Mouse (Mus musculus): Measurements from ENCODE around the gene Slc44a5. TPM values are rescaled to one million over a fixed set of nuclear protein-coding genes. Genes with fewer than 3 reads are reported as not detected.
A peak's percentile ranks its signal among the peaks of the same experiment; 100 is the strongest.

The Slc44a5 gene
- total and polyA plus RNA-seq, 3 experiments, result 0.14 to 0.25 TPM; not detected in 1

DNA sequence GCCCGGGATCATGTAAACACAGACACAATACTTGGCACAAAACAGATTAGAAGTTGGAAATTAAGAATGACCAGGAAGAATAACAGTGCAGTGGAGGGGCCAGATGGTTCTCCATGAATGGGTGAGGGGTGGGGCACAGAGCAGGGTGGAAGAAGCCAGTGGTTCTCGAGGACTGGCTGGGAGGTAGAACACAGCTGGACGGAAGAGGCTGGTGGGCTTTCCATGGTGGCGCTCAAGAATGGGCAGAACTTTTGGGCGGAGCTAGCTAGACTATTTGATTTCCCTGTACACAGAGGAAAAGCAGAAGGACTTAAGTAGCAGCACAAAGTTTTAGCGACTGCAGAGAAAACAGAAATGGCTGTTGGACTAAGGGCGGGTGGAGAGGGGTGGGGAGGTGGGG is 119.2 kb downstream of the Slc44a5 start:
- no peaks in the 10 kb centered on the region for H3K27me3 ChIP-seq (ENCODE audit: control insufficient read depth, insufficient read depth, low read length)
- no peaks in the 10 kb centered on the region for H3K4me1 ChIP-seq (ENCODE audit: control insufficient read depth, insufficient read depth, low read length)
- DNase-seq, result no peak
- H3K36me3 ChIP-seq (ENCODE audit: control insufficient read depth, insufficient read depth, low read length), result no peaks in the 10 kb centered on the region
- no peak overlapping the region for H3K27ac ChIP-seq
- 43% methylated on average over 7 of the region's 7 CpGs for WGBS
- no peak overlapping the region for H3K9ac ChIP-seq (ENCODE audit: low read depth, low read length)
- TF ChIP-seq POLR2A (IDR thresholded peaks at IDR 0.05; ENCODE audit: insufficient read depth, low read depth, low read length) (no peak), EP300 (IDR thresholded peaks at IDR 0.05; ENCODE audit: insufficient read depth, low read depth, low read length) (no peak), CTCF (IDR thresholded peaks at IDR 0.05) (no peak)
- no peak overlapping the region for H3K4me3 ChIP-seq
- H3K79me2 ChIP-seq (replicated peaks; ENCODE audit: control insufficient read depth, insufficient read depth, low read length), result no peaks in the 10 kb centered on the region
- intact Hi-C loops (cut with DNase I), result loop anchor here (10.0 kb wide), 1 partner anchor 132 kb away; no protein-coding TSS in a partner anchor

DNA sequence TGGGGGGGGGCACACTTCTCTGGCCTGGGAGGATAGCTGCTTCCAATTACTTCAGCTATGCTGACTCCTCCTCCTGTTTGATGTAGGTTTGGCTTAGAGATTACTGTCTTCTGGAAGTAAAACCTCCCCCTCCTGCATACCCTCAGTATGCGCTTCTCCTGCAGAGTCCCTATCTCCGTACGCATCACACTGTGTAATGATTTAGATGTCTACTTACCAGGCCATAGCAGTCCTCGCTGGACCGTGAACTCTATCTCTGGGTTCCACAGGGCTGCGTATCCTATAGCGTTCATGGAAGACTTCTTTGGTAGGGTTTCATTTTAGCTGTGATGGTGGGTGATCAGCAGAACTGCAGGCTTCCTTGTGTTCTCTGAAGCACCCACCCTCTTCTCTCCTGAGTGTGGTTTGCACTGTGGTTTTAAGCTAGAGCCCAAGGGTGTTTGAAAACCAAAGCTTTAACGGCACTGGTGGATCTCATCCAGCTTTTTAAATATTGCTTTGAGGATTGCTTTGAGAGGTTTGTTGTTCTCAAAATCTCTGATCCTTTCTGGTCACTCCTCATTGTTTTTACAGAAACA is 120.6 kb downstream of the Slc44a5 start:
- WGBS, result 68% methylated on average over 8 of the region's 8 CpGs
- Histone ChIP-seq H3K4me3 (no peak overlapping the region), H3K4me1 (ENCODE audit: control insufficient read depth, insufficient read depth, low read length) (no peaks in the 10 kb centered on the region), H3K36me3 (ENCODE audit: control insufficient read depth, insufficient read depth, low read length) (no peaks in the 10 kb centered on the region), H3K79me2 (replicated peaks; ENCODE audit: control insufficient read depth, insufficient read depth, low read length) (no peaks in the 10 kb centered on the region), H3K27me3 (ENCODE audit: control insufficient read depth, insufficient read depth, low read length) (no peaks in the 10 kb centered on the region), H3K27ac (no peak overlapping the region), H3K9ac (ENCODE audit: low read depth, low read length) (no peak overlapping the region)
- TF ChIP-seq CTCF (IDR thresholded peaks at IDR 0.05) (no peak), EP300 (IDR thresholded peaks at IDR 0.05; ENCODE audit: insufficient read depth, low read depth, low read length) (no peak), POLR2A (IDR thresholded peaks at IDR 0.05; ENCODE audit: insufficient read depth, low read depth, low read length) (no peak)
- intact Hi-C loops (cut with DNase I), result loop anchor here (10.0 kb wide), 1 partner anchor 131 kb away; no protein-coding TSS in a partner anchor
- no peak for DNase-seq

DNA sequence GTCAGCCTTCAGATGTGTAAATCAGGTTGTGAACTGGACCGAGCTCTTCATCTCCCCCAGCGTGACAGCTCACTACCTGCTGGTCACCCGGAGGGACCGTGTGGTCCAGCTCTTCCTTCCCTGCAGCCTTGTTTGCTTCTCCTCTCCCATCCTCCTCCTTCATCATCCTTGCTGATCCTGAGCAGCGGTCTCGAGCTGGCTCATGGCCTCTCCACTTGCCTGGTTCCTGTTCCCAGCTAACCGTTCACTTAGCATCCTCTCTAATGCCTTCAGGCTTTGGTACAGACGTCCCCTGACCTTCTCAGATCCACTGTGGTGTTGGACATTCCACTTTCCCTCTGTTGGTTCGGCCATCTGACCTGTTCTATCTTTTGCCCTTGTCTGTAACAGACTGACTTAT is 128.4 kb downstream of the Slc44a5 start:
- Histone ChIP-seq H3K9ac (ENCODE audit: low read depth, low read length) (no peak overlapping the region), H3K27me3 (ENCODE audit: control insufficient read depth, insufficient read depth, low read length) (no peaks in the 10 kb centered on the region), H3K79me2 (replicated peaks; ENCODE audit: control insufficient read depth, insufficient read depth, low read length) (no peaks in the 10 kb centered on the region), H3K4me3 (no peak overlapping the region), H3K36me3 (ENCODE audit: control insufficient read depth, insufficient read depth, low read length) (no peaks in the 10 kb centered on the region), H3K4me1 (ENCODE audit: control insufficient read depth, insufficient read depth, low read length) (no peaks in the 10 kb centered on the region), H3K27ac (no peak overlapping the region)
- TF ChIP-seq EP300 (IDR thresholded peaks at IDR 0.05; ENCODE audit: insufficient read depth, low read depth, low read length) (no peak), CTCF (IDR thresholded peaks at IDR 0.05) (no peak), POLR2A (IDR thresholded peaks at IDR 0.05; ENCODE audit: insufficient read depth, low read depth, low read length) (no peak)
- no peak for DNase-seq
- intact Hi-C loops (cut with DNase I), result no loop called here
- 74% methylated on average over 9 of the region's 9 CpGs for WGBS

- Histone ChIP-seq H3K4me3 (no peak overlapping the region), H3K79me2 (replicated peaks; ENCODE audit: control insufficient read depth, insufficient read depth, low read length) (no peaks in the 10 kb centered on the region), H3K27me3 (ENCODE audit: control insufficient read depth, insufficient read depth, low read length) (no peaks in the 10 kb centered on the region), H3K27ac (peak overlapping the region; percentile 47), H3K4me1 (ENCODE audit: control insufficient read depth, insufficient read depth, low read length) (no peaks in the 10 kb centered on the region), H3K36me3 (ENCODE audit: control insufficient read depth, insufficient read depth, low read length) (no peaks in the 10 kb centered on the region), H3K9ac (ENCODE audit: low read depth, low read length) (no peak overlapping the region)
- DNase-seq, result no peak
- 51% methylated on average over 5 of the region's 5 CpGs for WGBS
- TF ChIP-seq EP300 (IDR thresholded peaks at IDR 0.05; ENCODE audit: insufficient read depth, low read depth, low read length) (no peak), POLR2A (IDR thresholded peaks at IDR 0.05; ENCODE audit: insufficient read depth, low read depth, low read length) (no peak), CTCF (IDR thresholded peaks at IDR 0.05) (no peak)
- intact Hi-C loops (cut with DNase I), result no loop called here
Observed at GRCm38 (mm10) chr3:154110528-154110927, 137.3 kb downstream of the Slc44a5 start.

GRCm38 (mm10) chr3:154111221-154111620 is 138.0 kb downstream of the Slc44a5 start:
- 43% methylated on average over 5 of the region's 5 CpGs for WGBS
- Histone ChIP-seq H3K79me2 (replicated peaks; ENCODE audit: control insufficient read depth, insufficient read depth, low read length) (no peaks in the 10 kb centered on the region), H3K4me3 (no peak overlapping the region), H3K4me1 (ENCODE audit: control insufficient read depth, insufficient read depth, low read length) (no peaks in the 10 kb centered on the region), H3K27ac (no peak overlapping the region), H3K27me3 (ENCODE audit: control insufficient read depth, insufficient read depth, low read length) (no peaks in the 10 kb centered on the region), H3K36me3 (ENCODE audit: control insufficient read depth, insufficient read depth, low read length) (no peaks in the 10 kb centered on the region), H3K9ac (ENCODE audit: low read depth, low read length) (no peak overlapping the region)
- TF ChIP-seq EP300 (IDR thresholded peaks at IDR 0.05; ENCODE audit: insufficient read depth, low read depth, low read length), result no peak
- no peak for TF ChIP-seq CTCF (IDR thresholded peaks at IDR 0.05)
- TF ChIP-seq POLR2A (IDR thresholded peaks at IDR 0.05; ENCODE audit: insufficient read depth, low read depth, low read length), result no peak
- intact Hi-C loops (cut with DNase I), result no loop called here
- DNase-seq, result no peak

DNA sequence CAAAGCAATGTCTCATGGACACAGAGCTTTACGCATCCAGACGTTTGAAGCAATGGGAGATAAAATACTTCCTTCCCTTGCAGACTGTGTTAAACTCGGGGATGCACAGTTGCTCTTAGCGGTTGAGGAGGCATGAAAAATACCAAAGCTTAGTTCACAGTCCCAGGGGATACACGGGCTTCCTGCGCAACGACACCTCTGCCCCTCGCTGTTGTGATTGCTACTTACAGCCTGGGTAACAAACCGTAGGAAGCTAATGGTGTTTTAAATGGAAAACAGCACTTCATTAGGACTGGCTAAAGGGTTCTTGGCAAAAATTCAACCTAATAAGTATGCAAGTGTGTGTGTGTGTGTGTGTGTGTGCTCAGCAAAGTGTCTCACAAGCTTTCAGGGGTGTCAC is 141.8 kb downstream of the Slc44a5 start:
- Histone ChIP-seq H3K79me2 (replicated peaks; ENCODE audit: control insufficient read depth, insufficient read depth, low read length) (no peaks in the 10 kb centered on the region), H3K4me3 (no peak overlapping the region), H3K9ac (ENCODE audit: low read depth, low read length) (no peak overlapping the region), H3K27me3 (ENCODE audit: control insufficient read depth, insufficient read depth, low read length) (no peaks in the 10 kb centered on the region), H3K4me1 (ENCODE audit: control insufficient read depth, insufficient read depth, low read length) (no peaks in the 10 kb centered on the region), H3K27ac (no peak overlapping the region), H3K36me3 (ENCODE audit: control insufficient read depth, insufficient read depth, low read length) (no peaks in the 10 kb centered on the region)
- intact Hi-C loops (cut with DNase I), result no loop called here
- WGBS, result 52% methylated on average over 9 of the region's 9 CpGs
- TF ChIP-seq EP300 (IDR thresholded peaks at IDR 0.05; ENCODE audit: insufficient read depth, low read depth, low read length) (no peak), CTCF (IDR thresholded peaks at IDR 0.05) (no peak), POLR2A (IDR thresholded peaks at IDR 0.05; ENCODE audit: insufficient read depth, low read depth, low read length) (no peak)
- DNase-seq, result no peak
